Mouse (Mus musculus) mesoderm, embryonic 11.5 days (tissue): Measurements from ENCODE around the gene Stk4.

Source experiments
- DNase-seq: peaks from one replicate; pipeline ENCODE4 v3.0.0-alpha.2; 2012; ENCODE audit warnings: low read depth, low spot score

Gene Stk4

GRCm38 (mm10) chr2:164173394-164173793 is 103.3 kb downstream of the Stk4 start:
- DNase-seq, result no peak

GRCm38 (mm10) chr2:164174649-164175395 is 104.7 kb downstream of the Stk4 start:
- no peak for DNase-seq

- DNase-seq, result no peak
Measured at GRCm38 (mm10) chr2:164175850-164176249, 105.7 kb downstream of the Stk4 start.

GRCm38 (mm10) chr2:164177831-164178230 is 107.7 kb downstream of the Stk4 start:
- no peak for DNase-seq

GRCm38 (mm10) chr2:164180124-164180523 is 110.0 kb downstream of the Stk4 start:
- no peak for DNase-seq

GRCm38 (mm10) chr2:164180770-164181169 is 110.6 kb downstream of the Stk4 start:
- no peak for DNase-seq

- DNase-seq, result no peak
Measured at GRCm38 (mm10) chr2:164182692-164183255, 112.7 kb downstream of the Stk4 start, which contains the start of gene Wfdc5. Gene Wfdc5 (minus strand): TSS chr2:164182742.

- DNase-seq, result no peak
Measured at GRCm38 (mm10) chr2:164183340-164183739, 113.2 kb downstream of the Stk4 start.

GRCm38 (mm10) chr2:164184145-164184719 is 114.1 kb downstream of the Stk4 start:
- no peak for DNase-seq

GRCm38 (mm10) chr2:164188722-164189121 is 118.6 kb downstream of the Stk4 start:
- DNase-seq, result no peak

- no peak for DNase-seq
Measured at GRCm38 (mm10) chr2:164190576-164190975, 120.5 kb downstream of the Stk4 start, which contains the start of gene Wfdc12. Gene Wfdc12 (minus strand): TSS chr2:164190608.

- no peak for DNase-seq
Measured at GRCm38 (mm10) chr2:164192279-164192678, 122.2 kb downstream of the Stk4 start.

GRCm38 (mm10) chr2:164194959-164195630 is 125.0 kb downstream of the Stk4 start:
- no peak for DNase-seq

GRCm38 (mm10) chr2:164195971-164196699 is 126.0 kb downstream of the Stk4 start:
- DNase-seq, result no peak

GRCm38 (mm10) chr2:164196700-164196990 is 126.5 kb downstream of the Stk4 start:
- DNase-seq, result no peak

- peak; percentile 11 for DNase-seq
Measured at GRCm38 (mm10) chr2:164199626-164200327, 129.7 kb downstream of the Stk4 start, which contains the start of gene Wfdc15a. Gene Wfdc15a (minus strand): TSS chr2:164200130.
